Mouse (Mus musculus) regulatory T cell (primary cell): ENCODE data around the gene Ppp1r14c.
"Not testable (repeated sequence)": the region's sequence is repeated elsewhere in the genome, so short reads cannot be mapped to it uniquely, and the experiment has no call there.

ENCODE experiments used
- in situ Hi-C: fragments of 300-600 bp; cut with MboI, MseI; formaldehyde crosslinking; loops from one replicate; pipeline ENCODE4 v1.15.1; 2025; ENCODE audit warnings: high pct_unique_total_duplicates

Gene Ppp1r14c

DNA sequence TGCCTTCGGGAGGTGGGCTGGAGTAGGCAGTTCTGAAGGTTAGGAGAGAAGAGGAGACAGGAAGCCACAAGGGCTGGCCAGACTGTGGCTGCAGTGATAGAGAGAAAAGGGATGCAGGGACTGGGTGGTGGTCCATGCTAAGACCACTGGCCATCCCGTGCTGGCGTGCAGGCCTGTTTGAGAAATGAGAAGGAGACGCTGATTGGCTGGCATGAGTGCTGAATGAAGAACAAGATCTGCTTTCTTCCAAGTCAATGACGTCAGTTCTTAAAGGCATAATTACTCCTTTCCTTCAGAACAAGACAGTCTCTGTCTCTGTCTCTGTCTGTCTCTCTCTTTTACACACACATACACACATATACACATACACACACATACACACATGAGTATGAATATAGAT lies 36.4 kb downstream of the Ppp1r14c start:
- in situ Hi-C loops = no loop called here

DNA sequence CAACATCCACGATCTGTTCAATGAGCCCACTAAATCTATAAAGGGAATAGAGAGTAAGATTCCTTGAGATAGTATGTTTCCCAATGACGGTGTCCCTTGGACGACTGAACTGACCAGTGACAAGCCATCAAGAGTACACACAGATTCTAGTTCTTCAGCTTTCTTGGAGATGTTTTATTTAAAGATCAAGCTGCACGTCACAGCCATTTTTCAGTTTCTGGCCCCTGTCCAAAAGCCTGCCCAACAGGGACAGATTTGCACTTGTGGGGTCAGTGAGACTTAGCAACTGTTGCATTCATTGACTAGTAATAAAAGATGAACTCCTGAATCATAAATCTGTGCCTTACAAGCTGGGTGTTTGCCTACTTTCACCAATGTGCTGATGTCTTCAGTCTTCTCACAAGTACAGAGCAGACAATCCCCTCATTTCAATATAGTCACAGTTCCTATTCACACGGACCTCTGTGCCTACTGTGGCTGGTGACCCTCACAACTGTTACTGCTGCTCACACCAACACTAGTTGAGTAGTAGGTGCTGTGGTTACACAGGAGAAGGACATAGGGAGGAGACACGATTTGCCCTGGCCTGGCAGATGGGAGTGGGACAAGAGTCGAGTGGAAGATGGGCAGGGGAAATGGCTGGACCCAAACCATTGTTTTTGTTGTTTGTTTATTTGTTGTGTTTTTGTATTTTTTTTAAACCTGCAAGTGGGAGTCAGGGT lies 37.7 kb downstream of the Ppp1r14c start:
- in situ Hi-C loops = no loop called here

DNA sequence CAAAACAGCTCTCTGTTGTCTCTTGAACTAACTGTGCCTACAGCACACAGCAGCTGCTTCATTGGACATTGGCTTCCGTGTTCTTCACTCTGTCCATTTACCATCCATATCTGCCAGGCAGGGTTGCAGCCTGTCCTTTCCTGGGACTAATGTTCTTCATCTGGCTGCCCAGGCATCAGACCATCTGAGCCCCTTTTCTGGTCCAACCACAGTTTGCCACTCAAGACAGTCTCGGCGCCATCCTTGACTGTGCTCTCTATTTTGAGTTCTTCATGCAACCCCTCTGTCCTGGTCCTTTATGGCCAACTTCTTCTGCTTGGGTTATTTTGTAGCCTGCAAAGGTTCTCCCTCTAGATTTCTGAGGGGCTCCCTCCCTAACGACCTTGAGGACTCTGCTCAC lies 38.5 kb downstream of the Ppp1r14c start:
- in situ Hi-C loops = no loop called here

DNA sequence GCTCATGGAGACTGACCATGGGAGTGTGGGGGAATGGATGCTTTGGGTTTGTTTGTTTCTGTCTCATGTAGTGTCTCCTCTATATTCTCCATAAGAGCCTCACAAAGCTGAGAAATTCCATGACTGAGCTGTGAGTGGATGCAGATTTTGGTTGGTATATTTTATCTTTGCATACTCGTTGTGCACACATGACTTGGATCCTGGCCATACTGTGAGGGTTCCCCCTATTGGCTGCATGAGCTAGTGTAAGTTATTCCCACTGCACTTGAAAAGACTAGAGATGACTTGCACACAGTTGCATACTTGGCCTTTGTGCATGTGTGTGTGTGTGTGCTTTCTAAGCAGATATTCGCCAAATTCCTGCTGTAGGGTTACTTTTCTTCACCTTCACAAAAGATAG lies 40.4 kb downstream of the Ppp1r14c start:
- in situ Hi-C loops = no loop called here

DNA sequence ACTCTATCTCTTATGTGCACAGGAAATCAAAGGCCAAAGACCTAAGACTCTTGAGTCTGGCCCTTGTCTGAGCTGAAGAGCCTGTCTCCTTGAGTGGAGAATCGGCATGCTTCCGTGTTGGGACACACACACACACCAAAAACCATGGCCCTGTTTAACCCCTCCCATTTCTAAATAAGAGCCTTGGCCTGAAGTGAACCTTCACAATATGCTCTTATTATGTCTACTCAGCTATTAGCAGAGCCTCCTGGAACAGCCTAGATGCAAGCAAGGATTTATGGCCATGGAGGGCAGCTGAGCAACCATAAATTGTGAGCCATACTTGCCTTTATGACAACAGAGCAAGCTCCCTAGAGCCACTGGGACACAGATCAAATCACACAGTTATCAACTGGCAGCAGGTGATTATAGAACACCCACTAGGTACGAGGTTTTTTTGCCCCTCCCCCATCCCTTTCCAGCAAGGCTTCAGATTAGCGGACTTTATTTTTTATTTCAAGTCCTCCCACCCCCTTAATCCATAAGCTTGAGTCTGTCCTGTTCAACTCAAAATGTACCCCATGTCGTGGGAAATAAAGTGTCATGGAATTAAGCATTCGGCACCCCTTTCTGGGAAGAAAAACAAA lies 42.3 kb downstream of the Ppp1r14c start:
- in situ Hi-C loops = no loop called here

DNA sequence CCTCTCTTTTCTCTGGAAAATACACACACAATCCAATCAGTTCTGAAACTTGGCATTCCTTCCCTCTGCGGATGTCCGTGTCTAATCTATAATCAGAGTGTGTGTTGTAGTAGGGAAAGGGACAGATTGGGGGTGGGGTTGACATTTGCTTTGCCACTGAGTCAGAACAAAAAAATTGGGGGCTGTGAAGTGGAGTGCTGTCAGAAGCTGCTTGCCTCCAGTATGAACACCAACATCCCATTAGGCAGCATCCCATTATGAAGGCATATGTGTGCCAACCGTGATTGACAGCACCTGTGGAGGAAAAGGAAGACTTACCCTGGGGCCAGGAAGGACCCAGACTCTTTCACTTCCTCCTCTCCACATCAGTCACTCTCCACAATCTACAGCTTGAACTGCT lies 42.8 kb downstream of the Ppp1r14c start:
- in situ Hi-C loops = no loop called here

DNA sequence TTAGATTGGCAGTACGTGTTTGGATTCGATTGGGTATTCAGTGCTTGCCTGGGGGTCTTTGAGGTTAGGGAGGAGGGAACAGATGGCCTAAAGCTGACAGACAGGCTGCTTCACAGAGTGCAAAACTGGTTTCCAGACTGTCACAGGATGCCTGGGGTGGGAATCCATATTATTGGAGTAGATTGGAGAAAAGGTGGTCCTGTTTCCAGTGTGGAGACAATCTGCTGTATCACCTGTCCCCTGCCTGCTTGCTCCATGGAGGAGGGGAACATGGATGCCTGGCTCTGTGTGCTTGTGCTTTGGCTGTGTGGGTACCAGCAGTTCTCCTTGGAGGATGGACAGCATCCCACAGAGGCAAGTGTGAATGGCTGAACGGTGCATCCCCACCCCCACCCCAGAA lies 45.4 kb downstream of the Ppp1r14c start:
- in situ Hi-C loops = no loop called here

DNA sequence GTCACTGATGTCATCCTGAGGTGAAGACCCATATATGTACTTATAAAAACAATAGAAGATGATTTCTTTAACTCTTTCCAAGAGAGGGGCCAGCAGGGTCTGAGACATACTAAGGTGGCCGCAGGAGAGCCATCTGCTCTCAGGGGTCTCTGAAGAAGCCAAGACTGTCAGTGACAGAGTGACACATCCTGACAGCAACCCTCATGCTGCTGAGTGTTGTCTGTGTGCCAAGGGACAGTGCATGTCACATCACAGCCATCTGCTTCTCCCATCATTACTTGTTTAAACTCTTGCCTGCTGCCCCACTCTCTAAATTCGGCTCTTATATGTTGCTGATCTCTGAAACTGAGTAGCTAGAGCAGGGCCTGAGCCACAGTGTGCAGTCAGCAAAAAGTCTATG lies 45.8 kb downstream of the Ppp1r14c start:
- in situ Hi-C loops = no loop called here

DNA sequence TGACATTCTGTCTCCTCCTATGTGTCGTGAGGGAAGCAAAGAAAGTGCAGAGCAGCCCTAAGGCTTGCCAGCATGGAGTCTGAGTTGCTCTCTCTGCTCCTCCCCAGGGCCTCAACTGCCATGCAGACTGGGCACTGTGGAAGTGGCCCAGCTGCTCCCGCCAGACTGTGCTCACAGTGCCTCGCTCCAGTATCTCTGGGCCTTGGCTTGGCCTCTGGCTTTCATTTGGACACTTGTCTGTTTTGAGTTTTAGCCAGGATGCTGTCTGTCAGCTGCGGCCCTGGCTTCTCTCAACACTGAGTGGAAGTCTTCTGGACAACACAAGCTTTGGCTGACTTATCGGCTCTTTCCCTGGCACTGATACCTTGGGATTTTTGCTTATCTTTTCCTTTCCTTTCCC lies 49.0 kb downstream of the Ppp1r14c start:
- in situ Hi-C loops = no loop called here

DNA sequence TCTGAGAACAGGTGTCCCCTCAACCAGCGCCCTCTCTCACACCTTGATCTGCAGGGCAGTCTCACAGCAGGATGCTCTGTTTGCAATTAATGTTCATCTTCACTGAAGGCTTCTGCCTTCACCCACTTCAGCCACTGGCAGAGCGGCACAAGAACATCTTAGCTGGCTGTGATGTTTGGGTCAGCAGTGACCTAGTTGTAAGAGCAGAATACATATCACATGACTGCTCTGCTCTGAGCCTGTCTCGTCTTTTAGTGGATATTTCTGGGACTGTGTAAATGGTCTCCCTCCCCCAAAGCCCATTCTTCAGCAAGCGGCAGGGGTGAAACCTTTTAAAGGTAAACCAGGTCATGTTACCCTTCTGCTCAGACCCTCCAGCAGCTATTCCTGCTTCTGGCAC lies 50.7 kb downstream of the Ppp1r14c start:
- in situ Hi-C loops = no loop called here

DNA sequence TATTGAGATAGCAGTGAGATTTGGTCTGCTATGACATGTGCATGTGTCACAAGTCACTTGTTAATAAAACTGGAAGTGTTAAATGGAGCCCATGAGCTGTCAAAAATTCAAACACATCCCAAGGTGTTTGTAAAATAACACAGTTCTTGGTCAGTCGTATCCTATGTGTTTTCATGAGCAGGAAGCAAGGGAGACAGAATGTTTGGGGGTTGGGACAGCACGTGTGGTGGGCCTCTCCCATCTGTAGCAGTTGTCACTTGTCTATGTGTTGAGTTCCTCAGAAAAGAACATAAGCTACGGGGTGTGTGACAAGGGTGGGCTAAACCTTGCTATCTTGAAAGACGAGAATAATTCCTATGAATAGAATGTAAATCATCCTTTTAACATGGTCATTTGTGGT lies 51.6 kb downstream of the Ppp1r14c start:
- in situ Hi-C loops = no loop called here

DNA sequence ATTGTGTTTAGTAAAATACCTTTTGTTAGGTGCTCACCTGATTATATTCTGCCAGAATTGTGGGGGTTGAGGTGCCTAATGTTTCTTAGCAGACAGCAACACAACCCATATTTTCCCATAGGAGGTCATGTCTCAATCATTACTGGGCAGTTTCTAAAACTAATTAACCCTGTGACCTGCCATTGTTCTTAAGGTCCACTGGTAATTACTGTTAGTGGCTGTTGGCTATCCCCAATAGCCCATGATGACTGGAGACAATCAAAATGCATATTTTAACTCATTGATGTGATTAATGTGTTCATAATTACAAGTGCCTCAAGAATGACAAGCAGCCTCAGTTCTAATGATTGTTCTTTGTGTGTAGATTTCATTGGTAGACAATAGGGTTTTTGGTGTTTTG lies 58.2 kb downstream of the Ppp1r14c start:
- in situ Hi-C loops = no loop called here

DNA sequence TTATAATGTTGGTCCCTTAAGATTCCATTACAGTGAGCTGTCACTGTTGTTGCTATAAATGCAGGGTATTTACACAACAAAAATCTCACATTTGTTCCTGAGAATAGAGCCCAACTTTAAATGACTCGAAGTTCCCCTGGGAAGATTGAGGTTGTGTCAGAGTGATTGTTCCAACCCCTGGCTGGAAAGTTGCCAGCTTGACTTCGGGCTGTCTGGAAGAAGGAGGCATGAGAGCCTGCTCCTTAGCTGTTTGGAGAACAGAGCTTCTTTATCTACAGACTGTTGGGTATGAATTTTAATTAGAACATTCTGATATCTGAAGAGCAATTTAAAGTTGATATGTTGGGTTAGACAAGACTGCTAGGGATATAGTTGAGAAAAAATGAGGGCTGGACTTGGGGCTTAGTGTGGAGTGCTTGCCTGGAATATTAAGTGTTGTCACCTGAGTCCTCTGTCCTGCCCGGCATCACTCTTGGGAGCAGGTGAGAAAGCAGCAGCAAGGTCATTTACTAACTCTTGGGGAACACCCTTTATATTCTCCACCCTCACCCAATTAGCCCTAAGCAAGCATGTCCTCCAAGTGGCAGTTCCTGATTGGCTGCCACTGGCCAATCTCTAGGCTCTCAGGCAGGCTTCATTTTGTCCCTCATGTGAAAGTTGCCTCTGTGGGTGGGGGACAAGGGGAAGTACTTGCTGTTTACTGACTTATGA lies 62.0 kb downstream of the Ppp1r14c start:
- in situ Hi-C loops = no loop called here

DNA sequence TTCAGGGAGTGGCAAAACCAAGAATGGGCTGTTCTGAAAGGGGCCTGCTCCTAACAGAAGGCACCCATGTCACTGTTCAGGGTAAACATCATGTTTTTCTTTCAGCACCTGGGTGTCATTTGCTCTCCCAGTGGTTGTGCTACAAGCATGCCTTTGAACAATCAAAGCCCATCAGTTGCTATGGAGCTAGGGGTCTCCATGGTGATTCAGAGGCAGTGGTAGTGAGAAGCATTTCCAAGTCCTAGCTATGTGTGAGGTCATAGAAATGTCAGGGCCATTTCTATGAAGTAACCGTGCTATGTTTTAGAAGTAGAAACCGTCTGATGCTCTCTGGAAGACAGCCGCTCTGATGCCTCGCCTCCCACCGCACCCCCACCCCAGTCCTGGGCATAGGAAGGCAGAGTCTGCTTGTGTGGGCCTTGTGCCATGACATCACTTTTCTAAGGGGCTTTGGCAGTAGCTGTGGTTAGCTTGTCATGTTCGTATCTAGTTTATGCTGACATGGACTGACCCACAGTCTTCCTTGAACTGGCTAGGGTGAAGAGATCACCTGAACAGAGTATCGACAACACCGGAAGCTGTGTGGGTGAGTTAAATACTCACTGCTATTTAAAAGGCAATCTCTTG lies 69.1 kb downstream of the Ppp1r14c start:
- in situ Hi-C loops = no loop called here

DNA sequence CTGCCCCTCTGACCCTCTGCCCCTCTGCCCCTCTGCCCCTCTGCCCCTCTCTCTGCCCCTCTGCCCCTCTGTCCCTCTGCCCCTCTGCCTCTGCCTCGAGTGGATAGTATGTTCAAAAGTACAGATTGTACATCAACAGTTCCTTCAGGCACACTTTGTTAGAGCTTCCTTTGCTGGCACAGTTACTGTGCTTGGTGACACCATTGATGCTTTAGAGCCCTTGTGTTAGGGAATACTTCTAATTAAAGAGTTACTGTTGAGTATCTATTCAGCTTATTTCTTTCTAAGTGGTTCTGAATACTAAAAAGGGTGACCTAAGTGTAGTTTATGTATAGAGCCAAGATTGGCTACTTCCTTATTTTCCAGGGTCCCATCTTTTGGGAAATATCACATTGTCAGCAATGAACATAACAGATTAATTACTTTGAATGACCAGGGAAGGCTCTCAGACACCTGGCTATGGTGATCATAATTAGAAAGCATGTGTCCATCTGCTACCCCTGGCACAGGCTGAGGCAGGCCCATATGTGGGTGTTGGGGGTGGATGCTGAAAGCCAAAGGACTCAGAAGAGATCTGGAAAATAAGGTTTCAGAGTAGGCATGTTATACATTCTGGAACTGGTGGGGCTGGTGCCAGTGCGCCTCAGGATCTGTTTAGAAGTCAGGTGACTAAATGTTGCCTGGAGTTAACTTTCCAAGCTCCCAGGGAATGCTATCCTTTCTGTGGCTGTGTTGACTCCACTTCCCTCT lies 75.0 kb downstream of the Ppp1r14c start:
- in situ Hi-C loops = no loop called here

DNA sequence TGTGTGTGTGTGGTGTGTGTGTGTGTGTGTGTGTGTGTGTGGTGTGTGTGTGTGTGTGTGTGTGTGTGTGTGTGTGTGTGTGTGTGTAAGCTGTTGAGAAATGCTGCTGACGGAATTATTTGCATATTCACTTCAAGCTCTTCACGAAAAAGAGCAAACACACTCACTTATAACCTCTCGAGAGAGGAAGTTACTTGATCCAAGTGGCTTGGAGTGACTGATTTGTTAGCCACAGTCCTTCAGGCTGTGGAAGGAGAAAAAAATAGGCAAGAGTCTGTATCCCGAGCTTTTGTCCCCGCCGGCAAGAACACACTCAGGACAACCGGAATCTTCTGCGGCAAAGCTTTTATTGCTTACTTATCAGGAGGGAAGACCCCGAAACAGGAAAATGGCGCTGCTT lies 80.9 kb downstream of the Ppp1r14c start:
- in situ Hi-C loops = not testable (repeated sequence)

DNA sequence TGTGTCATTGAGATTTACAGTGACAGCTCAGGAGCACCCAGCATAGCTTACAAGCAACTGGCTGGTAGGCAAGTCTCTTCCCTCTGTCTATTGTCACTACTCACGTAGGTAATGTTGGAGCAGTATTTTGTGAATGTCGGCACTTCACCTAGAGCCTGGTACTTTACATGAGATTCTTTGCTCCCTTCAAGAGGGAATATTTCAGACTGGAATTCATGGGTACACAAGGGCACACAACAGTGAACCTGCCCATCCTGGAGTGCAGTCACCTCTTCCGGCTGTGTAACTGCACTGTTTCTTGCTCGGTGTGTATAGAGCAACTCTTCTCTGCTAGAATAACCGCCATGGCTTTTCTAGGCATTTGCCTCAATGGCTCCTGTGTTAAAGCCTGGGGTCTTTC lies 82.8 kb downstream of the Ppp1r14c start:
- in situ Hi-C loops = no loop called here

DNA sequence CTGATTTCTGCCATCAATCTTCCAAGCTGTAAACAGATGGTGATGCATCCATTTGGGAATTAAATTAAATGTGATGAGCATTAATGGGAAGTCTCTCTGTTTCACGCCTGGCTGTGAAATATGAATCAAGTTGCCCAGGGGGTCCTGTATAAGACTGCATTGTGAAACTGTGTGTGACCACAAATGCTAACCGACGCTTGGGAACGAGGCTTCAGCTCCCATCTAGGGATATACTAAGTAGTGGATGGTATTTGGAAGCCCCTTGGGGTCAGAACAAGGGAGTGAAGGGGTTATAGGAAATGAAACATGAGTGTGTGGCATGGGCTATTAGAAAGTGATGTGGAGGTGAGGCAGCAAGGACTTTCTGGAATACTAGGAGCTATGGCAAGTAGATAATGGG lies 86.1 kb downstream of the Ppp1r14c start:
- in situ Hi-C loops = no loop called here

DNA sequence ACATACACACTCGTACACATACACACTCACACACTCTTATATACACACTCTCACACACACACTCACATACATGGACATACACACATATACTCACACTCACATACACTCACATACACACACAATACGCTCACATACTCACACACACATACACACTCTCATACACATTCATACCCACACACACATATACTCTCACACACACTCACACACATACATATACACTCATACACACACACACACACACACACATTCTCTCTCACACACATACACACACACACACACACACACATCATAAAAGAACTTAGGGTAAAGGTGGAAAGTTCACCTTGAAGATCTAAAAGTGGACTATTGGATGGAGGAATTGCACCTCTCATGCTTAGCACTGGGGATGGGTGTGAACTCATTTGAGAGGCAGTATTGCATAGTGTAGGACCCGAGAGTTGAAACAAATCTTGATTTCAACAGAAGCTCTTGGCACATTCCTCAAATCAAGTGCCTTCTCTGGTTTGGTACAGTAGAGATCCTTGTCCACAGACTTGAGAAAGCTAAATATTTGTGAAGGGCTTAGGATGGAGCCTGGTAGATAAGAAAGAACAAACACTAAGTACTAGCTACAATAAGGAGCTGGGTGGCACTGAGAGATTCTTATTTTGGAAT lies 87.1 kb downstream of the Ppp1r14c start:
- in situ Hi-C loops = no loop called here

DNA sequence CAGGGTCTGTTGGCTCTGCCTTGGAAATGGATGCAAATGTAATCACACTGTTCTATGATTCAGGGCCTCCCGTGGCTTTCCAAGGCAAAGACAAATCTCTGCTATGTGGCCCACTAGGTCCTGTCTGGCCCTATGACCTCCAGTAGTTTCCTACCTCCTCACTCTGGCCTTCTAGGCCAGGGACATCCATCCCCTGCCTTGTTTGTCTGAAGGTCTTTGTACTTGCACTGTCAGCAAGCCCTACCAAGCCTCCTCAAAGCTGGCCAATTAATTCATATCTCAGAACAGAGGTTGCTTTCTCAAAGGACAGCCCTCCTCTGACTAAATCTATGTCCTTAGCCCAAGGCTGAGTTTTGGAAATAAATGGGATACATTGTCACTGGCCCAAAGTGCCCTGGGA lies 92.8 kb downstream of the Ppp1r14c start:
- in situ Hi-C loops = no loop called here

DNA sequence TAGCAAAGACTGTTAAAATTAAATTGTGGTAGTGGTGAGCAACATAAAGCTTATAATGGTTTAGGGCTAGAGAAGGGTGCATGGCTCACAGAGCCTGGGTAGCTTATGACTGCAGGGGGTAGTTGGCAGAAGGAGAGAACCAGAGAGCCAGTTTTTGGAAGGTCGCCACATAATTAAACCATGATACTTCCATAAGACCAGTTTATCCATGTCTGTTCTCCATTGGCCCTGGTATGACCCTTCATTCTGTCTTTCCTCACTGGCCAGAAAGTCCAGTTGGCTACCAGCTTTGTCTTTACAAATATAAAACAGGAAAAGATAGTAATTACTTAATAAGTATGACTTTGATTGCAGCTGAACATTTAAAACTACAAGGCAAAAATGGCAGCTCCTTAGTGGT lies 95.0 kb downstream of the Ppp1r14c start:
- in situ Hi-C loops = no loop called here
